Mouse (Mus musculus) megakaryocyte, embryonic 14.5 days (primary cell): ENCODE data around the gene Trim41.

Experiments
- FLI1 ChIP-seq: IDR thresholded peaks from 2 replicates; pipeline ENCODE4 v1.6.1; 2012; ENCODE audit warnings: low read length, inconsistent platforms, mixed read lengths
- GATA1 ChIP-seq: IDR thresholded peaks from 3 replicates; pipeline ENCODE4 v1.6.1; 2012; ENCODE audit warnings: mixed read lengths, low read length, inconsistent platforms, borderline replicate concordance

DNA sequence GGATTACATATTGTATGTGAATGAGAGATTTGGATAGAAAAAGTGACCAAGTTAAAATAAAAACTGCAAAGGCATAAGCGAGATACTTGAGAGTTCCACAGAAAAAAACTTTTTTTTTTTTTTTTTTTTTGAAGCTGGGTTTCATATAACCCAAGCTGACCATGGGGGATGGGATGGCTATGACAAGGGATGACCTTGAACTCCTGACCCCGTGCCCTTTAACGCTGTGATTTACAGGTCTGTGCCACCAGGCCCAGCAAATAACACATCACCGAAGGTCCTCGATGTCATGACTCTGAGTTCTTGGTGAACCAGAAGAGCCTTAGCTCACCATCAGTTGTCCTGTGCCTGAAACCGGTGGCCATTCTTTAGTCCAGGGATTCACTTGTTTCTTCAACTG is 18.8 kb upstream of the Trim41 start:
- TF ChIP-seq GATA1: no peak
- TF ChIP-seq FLI1: no peak
